9 mouse cellular contexts compared by ENCODE assay signal in the genomic region with DNA sequence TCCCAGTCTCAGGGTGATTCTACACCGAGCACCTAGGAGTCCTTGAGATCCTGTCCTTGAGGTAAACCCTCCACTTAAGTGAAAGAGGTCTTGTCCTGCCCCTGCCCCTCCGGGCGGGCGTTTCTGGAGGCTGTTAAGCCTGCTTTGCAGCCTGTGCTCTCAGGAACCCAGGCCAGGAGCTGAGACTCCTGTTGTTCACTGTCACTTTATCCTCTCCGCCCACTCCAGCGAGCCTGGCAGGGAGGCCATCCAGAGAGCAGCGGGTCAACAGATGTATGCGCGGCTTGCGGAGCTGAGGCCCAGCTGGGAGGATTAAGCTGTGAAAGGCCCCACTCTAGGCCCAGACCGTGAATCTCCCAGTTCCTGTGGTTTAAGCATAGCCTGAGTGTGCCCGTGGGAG.
DNase-seq lines count a peak whose midpoint lies in the region; ATAC-seq lines count a peak whose summit lies in the region.
"Had no signal": no experiment of that assay in that cellular context is flagged by ENCODE, and none has a peak within 500 bp of the region (broad histone marks: within the 10 kb centered on the region; RNA-seq: fewer than 3 reads in every experiment).

No protein-coding gene starts in this region.

- no peak overlapping the region for H3K4me3 ChIP-seq in midbrain, embryonic 10.5 days
- no peak overlapping the region for H3K4me3 ChIP-seq in midbrain, embryonic 15.5 days
- no peak overlapping the region for H3K4me3 ChIP-seq in limb, embryonic 15.5 days
- H3K4me3 ChIP-seq in stomach, embryonic 16.5 days (replicated peaks; ENCODE audit: low read length) = no peak overlapping the region
- H3K4me3 ChIP-seq: myocyte had no signal

- H3K27me3 ChIP-seq in midbrain, embryonic 10.5 days (ENCODE audit: low read depth, poor library complexity, severe bottlenecking) = peaks cover 17% of the 10 kb centered on the region
- no peaks in the 10 kb centered on the region for H3K27me3 ChIP-seq in midbrain, embryonic 15.5 days (replicated peaks)
- H3K27me3 ChIP-seq in limb, embryonic 15.5 days = no peaks in the 10 kb centered on the region; the same call in 1 of the 2 replicates
- H3K27me3 ChIP-seq in stomach, embryonic 16.5 days (ENCODE audit: control insufficient read depth, insufficient read depth, low read length) = no peaks in the 10 kb centered on the region

- H3K9me3 ChIP-seq in midbrain, embryonic 10.5 days (replicated peaks) = no peaks in the 10 kb centered on the region
- H3K9me3 ChIP-seq in midbrain, embryonic 15.5 days = no peaks in the 10 kb centered on the region
- no peaks in the 10 kb centered on the region for H3K9me3 ChIP-seq in limb, embryonic 15.5 days
- no peaks in the 10 kb centered on the region for H3K9me3 ChIP-seq in stomach, embryonic 16.5 days (replicated peaks; ENCODE audit: control insufficient read depth, low read length)

- H3K4me1 ChIP-seq in midbrain, embryonic 10.5 days = peaks cover 35% of the 10 kb centered on the region
- peaks cover 32% of the 10 kb centered on the region for H3K4me1 ChIP-seq in midbrain, embryonic 15.5 days
- peaks cover 17% of the 10 kb centered on the region for H3K4me1 ChIP-seq in limb, embryonic 15.5 days
- H3K4me1 ChIP-seq in stomach, embryonic 16.5 days (ENCODE audit: control insufficient read depth, insufficient read depth, low read length) = peaks cover 7% of the 10 kb centered on the region

- peak overlapping the region; percentile 67 for H3K27ac ChIP-seq in midbrain, embryonic 10.5 days (replicated peaks)
- H3K27ac ChIP-seq in midbrain, embryonic 15.5 days = no peak overlapping the region
- H3K27ac ChIP-seq in limb, embryonic 15.5 days = no peak overlapping the region
- no peak overlapping the region for H3K27ac ChIP-seq in stomach, embryonic 16.5 days (ENCODE audit: low read length)

- no peak; the same call in 1 of the 2 replicates for ATAC-seq in midbrain, embryonic 15.5 days (replicated peaks)
- peak; percentile 62; the same call in 1 of the 2 replicates for ATAC-seq in limb, embryonic 15.5 days (ENCODE audit: insufficient number of reproducible peaks, low FRiP score, low TSS enrichment, low read depth)
- no peak for ATAC-seq in stomach, embryonic 16.5 days (ENCODE audit: insufficient read depth, low FRiP score)

- no peak overlapping the region for H3K4me2 ChIP-seq in midbrain, embryonic 15.5 days
- H3K4me2 ChIP-seq in limb, embryonic 15.5 days = no peak overlapping the region; the same call in 1 of the 2 replicates
- H3K4me2 ChIP-seq in stomach, embryonic 16.5 days (ENCODE audit: low read depth, low read length) = no peak overlapping the region

- peak; percentile 49 for DNase-seq in gastrocnemius, postnatal 14 days
- no peak for DNase-seq in gastrocnemius, postnatal 36 days
- DNase-seq in midbrain, embryonic 10.5 days (ENCODE audit: low spot score) = peak; percentile 69
- DNase-seq in adipocyte (ENCODE audit: low spot score) = no peak
- no peak for DNase-seq in left cerebral cortex, adult 11 months (ENCODE audit: low spot score)

- H3K36me3 ChIP-seq in midbrain, embryonic 10.5 days = no peaks in the 10 kb centered on the region
- no peaks in the 10 kb centered on the region for H3K36me3 ChIP-seq in midbrain, embryonic 15.5 days (replicated peaks)
- H3K36me3 ChIP-seq in limb, embryonic 15.5 days = no peaks in the 10 kb centered on the region
- H3K36me3 ChIP-seq in stomach, embryonic 16.5 days (ENCODE audit: control insufficient read depth, insufficient read depth, low read length) = no peaks in the 10 kb centered on the region

- H3K9ac ChIP-seq in midbrain, embryonic 15.5 days = no peak overlapping the region
- H3K9ac ChIP-seq in limb, embryonic 15.5 days = no peak overlapping the region
- peak overlapping the region; percentile 38; the same call in 1 of the 2 replicates for H3K9ac ChIP-seq in stomach, embryonic 16.5 days (ENCODE audit: low read length)

- 4% methylated on average over 12 of the region's 12 CpGs for WGBS in midbrain, embryonic 10.5 days
- WGBS in midbrain, embryonic 15.5 days = 10% methylated on average over 12 of the region's 12 CpGs
- WGBS in limb, embryonic 15.5 days = 20% methylated on average over 12 of the region's 12 CpGs
- WGBS in stomach, embryonic 16.5 days = 17% methylated on average over 12 of the region's 12 CpGs

- intact Hi-C loops in gastrocnemius, postnatal 14 days (cut with DNase I; ENCODE audit: low total_unique reads) = no loop called here
- intact Hi-C loops in gastrocnemius, postnatal 36 days (cut with DNase I) = loop anchor here (1.0 kb wide), 1 partner anchor 17 kb away; no protein-coding TSS in a partner anchor

Comparison
In these comparisons a context has a peak if more than half of its experiments do, and no peak if none do; other contexts are left out.
1. DNase-seq: peak in gastrocnemius, postnatal 14 days (single experiment) and midbrain, embryonic 10.5 days (single experiment); none in gastrocnemius, postnatal 36 days (0 of 2), adipocyte (single experiment) and left cerebral cortex, adult 11 months (single experiment).